Comparison of ENCODE assay signal across 23 mouse cellular contexts in genomic region chr10:10309056-10309455, GRCm38 (mm10).
"Had no signal": no experiment of that assay in that cellular context is flagged by ENCODE, and none has a peak within 500 bp of the region (broad histone marks: within the 10 kb centered on the region; RNA-seq: fewer than 3 reads in every experiment).

No protein-coding gene starts in this region.

- H3K4me3 ChIP-seq: lung, embryonic 15.5 days; megakaryocyte, embryonic 14.5 days; midbrain, embryonic 10.5 days; midbrain, embryonic 12.5 days; myocyte; neural tube, embryonic 13.5 days; neural tube, embryonic 15.5 days had no signal

- H3K27me3 ChIP-seq: lung, embryonic 15.5 days; megakaryocyte, embryonic 14.5 days; midbrain, embryonic 12.5 days; neural tube, embryonic 13.5 days; neural tube, embryonic 15.5 days had no signal

- H3K36me3 ChIP-seq: lung, embryonic 15.5 days; midbrain, embryonic 10.5 days; midbrain, embryonic 12.5 days; neural tube, embryonic 13.5 days; neural tube, embryonic 15.5 days had no signal

- H3K27ac ChIP-seq: lung, embryonic 15.5 days; macrophage; midbrain, embryonic 10.5 days; midbrain, embryonic 12.5 days; neural tube, embryonic 13.5 days; neural tube, embryonic 15.5 days had no signal

- H3K9ac ChIP-seq: liver, postnatal 0 days; lung, embryonic 15.5 days; midbrain, embryonic 12.5 days; neural tube, embryonic 13.5 days; neural tube, embryonic 15.5 days had no signal

- H3K4me1 ChIP-seq: lung, embryonic 15.5 days; midbrain, embryonic 10.5 days; midbrain, embryonic 12.5 days; neural tube, embryonic 13.5 days; neural tube, embryonic 15.5 days had no signal

- ATAC-seq: liver, postnatal 0 days; lung, postnatal 0 days; midbrain, embryonic 16.5 days had no signal

- H3K9me3 ChIP-seq: lung, embryonic 15.5 days; megakaryocyte, embryonic 14.5 days; midbrain, embryonic 10.5 days; midbrain, embryonic 12.5 days; neural tube, embryonic 13.5 days; neural tube, embryonic 15.5 days had no signal

- H3K4me2 ChIP-seq: lung, embryonic 15.5 days; midbrain, embryonic 12.5 days; neural tube, embryonic 13.5 days; neural tube, embryonic 15.5 days had no signal

- DNase-seq: liver, postnatal 0 days; lung, adult 2 months; lung, postnatal 14 days; lung, postnatal 36 days; midbrain, embryonic 14.5 days; retina, postnatal 1 day; right cerebral cortex, adult 18-20 months; right cerebral cortex, postnatal 25 days; right cerebral cortex, postnatal 4 days; spleen, adult 18-20 months; thymus, adult 18-20 months; thymus, postnatal 14 days; thymus, postnatal 36 days had no signal
